Mouse (Mus musculus): ENCODE results near the gene Sox5. TPM values are rescaled to one million over a fixed set of nuclear protein-coding genes. Genes with fewer than 3 reads are reported as not detected.
A peak's percentile ranks its signal among the peaks of the same experiment; 100 is the strongest.

The Sox5 gene
- polyA plus RNA-seq, 1 experiment from 2014 or later = 55.3 TPM

- ATAC-seq (ENCODE audit: insufficient number of reproducible peaks, insufficient read depth, low FRiP score, low TSS enrichment) = no peak
- 92% methylated on average over 4 of the region's 4 CpGs for WGBS
These were observed 136.0 kb downstream of the Sox5 start for GRCm38 (mm10) chr6:144645796-144646195.

GRCm38 (mm10) chr6:144644711-144645110, 137.1 kb downstream of the Sox5 start:
- H3K4me1 ChIP-seq = peaks cover 3% of the 10 kb centered on the region; the same call in 1 of the 2 replicates
- no peak overlapping the region for H3K4me3 ChIP-seq
- no peak overlapping the region for H3K9ac ChIP-seq
- 0 out of 2 replicates have a peak, but pooled peaks cover 2% of the 10 kb centered on the region for H3K9me3 ChIP-seq
- no peak overlapping the region for H3K4me2 ChIP-seq (replicated peaks)
- ATAC-seq (ENCODE audit: insufficient number of reproducible peaks, insufficient read depth, low FRiP score, low TSS enrichment) = no peak
- no peaks in the 10 kb centered on the region for H3K27me3 ChIP-seq
- 62% methylated on average over 4 of the region's 4 CpGs for WGBS
- H3K36me3 ChIP-seq = no peaks in the 10 kb centered on the region
- no peak overlapping the region for H3K27ac ChIP-seq

More at GRCm38 (mm10) chr6:144645796-144646195, 136.0 kb downstream of the Sox5 start:
- Histone ChIP-seq H3K36me3 (no peaks in the 10 kb centered on the region), H3K9me3 (0 out of 2 replicates have a peak, but pooled peaks cover 2% of the 10 kb centered on the region), H3K9ac (no peak overlapping the region), H3K4me3 (no peak overlapping the region), H3K4me1 (peaks cover 3% of the 10 kb centered on the region; the same call in 1 of the 2 replicates), H3K27ac (no peak overlapping the region), H3K4me2 (replicated peaks) (no peak overlapping the region), H3K27me3 (no peaks in the 10 kb centered on the region)

GRCm38 (mm10) chr6:144643601-144644000, 138.2 kb downstream of the Sox5 start:
- no peak for ATAC-seq (ENCODE audit: insufficient number of reproducible peaks, insufficient read depth, low FRiP score, low TSS enrichment)
- no peak overlapping the region for H3K4me3 ChIP-seq
- WGBS = 85% methylated on average over 5 of the region's 5 CpGs
- H3K27ac ChIP-seq = no peak overlapping the region
- no peaks in the 10 kb centered on the region for H3K27me3 ChIP-seq
- H3K36me3 ChIP-seq = no peaks in the 10 kb centered on the region
- H3K4me2 ChIP-seq (replicated peaks) = no peak overlapping the region
- no peak overlapping the region for H3K9ac ChIP-seq
- H3K9me3 ChIP-seq = 0 out of 2 replicates have a peak, but pooled peaks cover 2% of the 10 kb centered on the region
- H3K4me1 ChIP-seq = no peaks in the 10 kb centered on the region; the same call in 1 of the 2 replicates

GRCm38 (mm10) chr6:144641888-144642287, 139.9 kb downstream of the Sox5 start:
- Histone ChIP-seq H3K4me2 (replicated peaks) (no peak overlapping the region), H3K27ac (no peak overlapping the region), H3K36me3 (no peaks in the 10 kb centered on the region), H3K4me1 (0 out of 2 replicates have a peak, but pooled peaks cover 4% of the 10 kb centered on the region), H3K9me3 (0 out of 2 replicates have a peak, but pooled peaks cover 2% of the 10 kb centered on the region), H3K27me3 (no peaks in the 10 kb centered on the region), H3K9ac (no peak overlapping the region), H3K4me3 (no peak overlapping the region)
- WGBS = 59% methylated on average over 5 of the region's 5 CpGs
- no peak for ATAC-seq (ENCODE audit: insufficient number of reproducible peaks, insufficient read depth, low FRiP score, low TSS enrichment)

GRCm38 (mm10) chr6:144640591-144640990, 141.2 kb downstream of the Sox5 start:
- Histone ChIP-seq H3K27ac (no peak overlapping the region), H3K4me2 (replicated peaks) (no peak overlapping the region), H3K9ac (no peak overlapping the region), H3K9me3 (no peaks in the 10 kb centered on the region), H3K4me1 (0 out of 2 replicates have a peak, but pooled peaks cover 4% of the 10 kb centered on the region), H3K36me3 (no peaks in the 10 kb centered on the region), H3K4me3 (no peak overlapping the region), H3K27me3 (no peaks in the 10 kb centered on the region)
- 77% methylated on average over 3 of the region's 3 CpGs for WGBS
- ATAC-seq (ENCODE audit: insufficient number of reproducible peaks, insufficient read depth, low FRiP score, low TSS enrichment) = no peak

- Histone ChIP-seq H3K4me2 (replicated peaks) (no peak overlapping the region), H3K36me3 (no peaks in the 10 kb centered on the region), H3K9ac (no peak overlapping the region), H3K27ac (no peak overlapping the region), H3K9me3 (no peaks in the 10 kb centered on the region), H3K4me3 (no peak overlapping the region), H3K27me3 (no peaks in the 10 kb centered on the region), H3K4me1 (0 out of 2 replicates have a peak, but pooled peaks cover 4% of the 10 kb centered on the region)
- 79% methylated on average over 5 of the region's 5 CpGs for WGBS
- no peak for ATAC-seq (ENCODE audit: insufficient number of reproducible peaks, insufficient read depth, low FRiP score, low TSS enrichment)
These were observed 143.2 kb downstream of the Sox5 start for GRCm38 (mm10) chr6:144638547-144638946.

- Histone ChIP-seq H3K27ac (no peak overlapping the region), H3K9me3 (no peaks in the 10 kb centered on the region), H3K4me1 (no peaks in the 10 kb centered on the region), H3K27me3 (no peaks in the 10 kb centered on the region), H3K9ac (no peak overlapping the region), H3K4me2 (replicated peaks) (no peak overlapping the region), H3K36me3 (no peaks in the 10 kb centered on the region), H3K4me3 (no peak overlapping the region)
- WGBS = 89% methylated on average over 7 of the region's 7 CpGs
- no peak for ATAC-seq (ENCODE audit: insufficient number of reproducible peaks, insufficient read depth, low FRiP score, low TSS enrichment)
These were observed 154.2 kb downstream of the Sox5 start for GRCm38 (mm10) chr6:144627539-144628115.

GRCm38 (mm10) chr6:144621089-144621769, 160.5 kb downstream of the Sox5 start:
- no peak overlapping the region for H3K9ac ChIP-seq
- no peak overlapping the region for H3K4me2 ChIP-seq (replicated peaks)
- 47% methylated on average over 3 of the region's 3 CpGs for WGBS
- no peaks in the 10 kb centered on the region for H3K36me3 ChIP-seq
- no peaks in the 10 kb centered on the region for H3K4me1 ChIP-seq
- H3K27me3 ChIP-seq = no peaks in the 10 kb centered on the region
- no peak overlapping the region for H3K4me3 ChIP-seq
- H3K27ac ChIP-seq = no peak overlapping the region
- no peak for ATAC-seq (ENCODE audit: insufficient number of reproducible peaks, insufficient read depth, low FRiP score, low TSS enrichment)
- H3K9me3 ChIP-seq = no peaks in the 10 kb centered on the region

GRCm38 (mm10) chr6:144611383-144611791, 170.4 kb downstream of the Sox5 start:
- Histone ChIP-seq H3K4me2 (replicated peaks) (no peak overlapping the region), H3K9ac (no peak overlapping the region), H3K36me3 (no peaks in the 10 kb centered on the region), H3K4me1 (peaks cover 5% of the 10 kb centered on the region; the same call in 1 of the 2 replicates), H3K27ac (no peak overlapping the region), H3K9me3 (no peaks in the 10 kb centered on the region), H3K4me3 (no peak overlapping the region), H3K27me3 (no peaks in the 10 kb centered on the region)
- ATAC-seq (ENCODE audit: insufficient number of reproducible peaks, insufficient read depth, low FRiP score, low TSS enrichment) = 0 out of 2 replicates have a peak, but pooled peaks have one; percentile 28
- WGBS = 34% methylated on average over 4 of the region's 4 CpGs

- Histone ChIP-seq H3K4me1 (peaks cover 5% of the 10 kb centered on the region; the same call in 1 of the 2 replicates), H3K9me3 (no peaks in the 10 kb centered on the region), H3K4me2 (replicated peaks) (no peak overlapping the region), H3K4me3 (no peak overlapping the region), H3K27ac (no peak overlapping the region), H3K9ac (no peak overlapping the region), H3K27me3 (no peaks in the 10 kb centered on the region), H3K36me3 (no peaks in the 10 kb centered on the region)
- WGBS = 71% methylated on average over 8 of the region's 8 CpGs
- no peak for ATAC-seq (ENCODE audit: insufficient number of reproducible peaks, insufficient read depth, low FRiP score, low TSS enrichment)
These were observed 170.9 kb downstream of the Sox5 start for GRCm38 (mm10) chr6:144610878-144611277.

GRCm38 (mm10) chr6:144602883-144603282, 178.9 kb downstream of the Sox5 start:
- no peaks in the 10 kb centered on the region for H3K36me3 ChIP-seq
- H3K27ac ChIP-seq = no peak overlapping the region
- H3K4me1 ChIP-seq = no peaks in the 10 kb centered on the region
- no peaks in the 10 kb centered on the region for H3K27me3 ChIP-seq
- WGBS = 91% methylated on average over 4 of the region's 4 CpGs
- no peaks in the 10 kb centered on the region for H3K9me3 ChIP-seq
- no peak overlapping the region for H3K4me3 ChIP-seq
- no peak overlapping the region for H3K4me2 ChIP-seq (replicated peaks)
- H3K9ac ChIP-seq = no peak overlapping the region
- no peak for ATAC-seq (ENCODE audit: insufficient number of reproducible peaks, insufficient read depth, low FRiP score, low TSS enrichment)

GRCm38 (mm10) chr6:144600351-144600750, 181.4 kb downstream of the Sox5 start:
- Histone ChIP-seq H3K4me2 (replicated peaks) (no peak overlapping the region), H3K27ac (no peak overlapping the region), H3K9ac (no peak overlapping the region), H3K4me3 (no peak overlapping the region), H3K4me1 (0 out of 2 replicates have a peak, but pooled peaks cover 2% of the 10 kb centered on the region), H3K36me3 (no peaks in the 10 kb centered on the region), H3K27me3 (no peaks in the 10 kb centered on the region), H3K9me3 (no peaks in the 10 kb centered on the region)
- no peak for ATAC-seq (ENCODE audit: insufficient number of reproducible peaks, insufficient read depth, low FRiP score, low TSS enrichment)
- WGBS = 80% methylated on average over 5 of the region's 5 CpGs

Measured in embryonic facial prominence, embryonic 12.5 days (tissue).